In the genomic region with DNA sequence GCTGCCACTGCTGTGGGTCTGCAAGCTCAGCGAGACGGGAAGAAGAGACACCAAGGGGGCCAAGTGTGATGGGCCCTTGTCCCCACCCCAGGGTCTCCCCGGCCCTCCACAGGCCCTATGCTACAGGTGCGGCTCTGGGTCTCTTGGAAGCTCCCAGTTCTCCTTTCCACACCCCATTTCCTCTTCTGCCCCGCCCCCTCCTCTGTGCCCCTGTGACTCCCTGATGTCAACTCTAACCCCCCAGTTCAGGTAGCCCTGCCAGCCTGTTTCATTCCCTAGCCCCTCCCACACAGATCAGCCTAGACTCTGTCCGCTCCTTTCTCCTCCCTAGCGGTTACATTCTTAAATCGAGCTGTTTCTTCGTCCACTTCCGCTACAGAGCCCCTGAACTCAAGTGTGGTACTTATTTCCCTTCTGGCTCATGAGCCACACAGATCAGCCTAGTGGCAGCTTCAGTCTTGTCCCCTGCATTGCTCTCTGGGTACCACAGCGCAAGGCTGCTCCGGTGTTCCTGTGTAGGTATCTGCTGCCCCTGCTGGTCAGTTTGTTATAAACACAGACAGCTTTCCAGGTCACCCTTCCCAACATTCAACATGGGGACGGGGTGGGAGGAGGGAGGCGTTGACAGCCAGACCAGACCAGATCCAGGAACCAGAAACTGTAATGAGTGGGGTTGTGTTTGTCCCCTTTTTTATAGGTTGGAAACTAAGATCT, we compare ENCODE assay signal across 8 mouse cellular contexts. TPM values are rescaled to one million over a fixed set of nuclear protein-coding genes. Genes with fewer than 3 reads are reported as not detected.
A peak's percentile ranks its signal among the peaks of the same experiment; 100 is the strongest.
DNase-seq lines count a peak whose midpoint lies in the region; ATAC-seq lines count a peak whose summit lies in the region.

No protein-coding gene starts in this region.

- no peak overlapping the region for H3K4me3 ChIP-seq in intestine, embryonic 15.5 days (replicated peaks)

- H3K4me2 ChIP-seq in intestine, embryonic 15.5 days (replicated peaks) = peak overlapping the region; percentile 39

- H3K27me3 ChIP-seq in intestine, embryonic 15.5 days (replicated peaks) = no peaks in the 10 kb centered on the region

- peak; percentile 84 to 93 for DNase-seq in adrenal gland, adult (ENCODE audit: inconsistent age in 2 of 2, low spot score in 1 of 2)
- peak; percentile 95 for DNase-seq in embryo, embryonic 10.5 days (ENCODE audit: low spot score)
- DNase-seq in gastrocnemius, postnatal 36 days = peak; percentile 58 to 74
- DNase-seq in left cerebral cortex, postnatal 14 days (ENCODE audit: low spot score in 2 of 2) = peak; percentile 88 to 93
- DNase-seq in right cerebral cortex, postnatal 25 days = peak; percentile 76
- DNase-seq in urinary bladder, postnatal 25 days (ENCODE audit: low spot score) = peak; percentile 66

- H3K27ac ChIP-seq in intestine, embryonic 15.5 days = no peak overlapping the region

- no peaks in the 10 kb centered on the region for H3K9me3 ChIP-seq in intestine, embryonic 15.5 days

- no peaks in the 10 kb centered on the region; the same call in 1 of the 2 replicates for H3K4me1 ChIP-seq in intestine, embryonic 15.5 days (replicated peaks)

- no peaks in the 10 kb centered on the region for H3K36me3 ChIP-seq in intestine, embryonic 15.5 days

- peak; percentile 89 for ATAC-seq in intestine, embryonic 15.5 days
- ATAC-seq in megakaryocyte-erythroid progenitor cell, adult 5-6 weeks (replicated peaks; ENCODE audit: low FRiP score, low TSS enrichment, poor library complexity, severe bottlenecking) = peak; percentile 90

- no peak overlapping the region for H3K9ac ChIP-seq in intestine, embryonic 15.5 days

- 12% methylated on average over 14 of the region's 14 CpGs for WGBS in intestine, embryonic 15.5 days

- intact Hi-C loops in gastrocnemius, postnatal 36 days (cut with DNase I) = loop anchor here (2.0 to 5.0 kb wide), 3 partner anchors 38 to 158 kb away; a partner anchor contains a TSS
- intact Hi-C loops in left cerebral cortex, postnatal 14 days (cut with DNase I) = loop anchor here (5.0 kb wide), 2 partner anchors 103 to 158 kb away; no protein-coding TSS in a partner anchor

RNA-seq across cellular contexts. Expression of a gene that starts 26.3 kb away (rescaled TPM):
- total RNA-seq in gastrocnemius, postnatal 36 days (2021) = 10 to 100 TPM; 57.9 to 67.9 TPM
- 56.0 and 60.1 TPM in 2 replicates for polyA plus RNA-seq in intestine, embryonic 15.5 days (2015; fragmentation: Nextera tagmentation; extraction: Ambion mirVana)
- total RNA-seq in left cerebral cortex, postnatal 14 days (2021) = 10 to 100 TPM; 80.9 to 84.3 TPM
- total RNA-seq in megakaryocyte-erythroid progenitor cell, adult 5-6 weeks (2014; fragmentation: Nextera tagmentation) = 2.7 and 6.2 TPM in 2 replicates
- 3.3 and 3.8 TPM in 2 replicates for total RNA-seq in megakaryocyte-erythroid progenitor cell, adult 5-6 weeks (2017)

RNA-seq across cellular contexts. Expression of a gene that starts 39.6 kb away (rescaled TPM):
- total RNA-seq in gastrocnemius, postnatal 36 days (2021) = 10 to 100 TPM; 14.1 to 15.9 TPM
- 3.8 and 4.6 TPM in 2 replicates for polyA plus RNA-seq in intestine, embryonic 15.5 days (2015; fragmentation: Nextera tagmentation; extraction: Ambion mirVana)
- 1 to 10 TPM; 8.0 to 8.8 TPM for total RNA-seq in left cerebral cortex, postnatal 14 days (2021)
- not detected in 2 replicates for total RNA-seq in megakaryocyte-erythroid progenitor cell, adult 5-6 weeks (2014; fragmentation: Nextera tagmentation)
- total RNA-seq in megakaryocyte-erythroid progenitor cell, adult 5-6 weeks (2017) = not detected in 2 replicates

Comparison
In these comparisons a context has a peak if more than half of its experiments do, and no peak if none do; other contexts are left out.
1. RNA of a gene that starts 26.3 kb away (total RNA-seq): 80.9 to 84.3 TPM in left cerebral cortex, postnatal 14 days and 57.9 to 67.9 TPM in gastrocnemius, postnatal 36 days; 2.7 to 6.2 TPM in megakaryocyte-erythroid progenitor cell, adult 5-6 weeks; every median in the first group is over 4 times any median in the second.
2. RNA of a gene that starts 39.6 kb away (total RNA-seq): 14.1 to 15.9 TPM in gastrocnemius, postnatal 36 days and 8.0 to 8.8 TPM in left cerebral cortex, postnatal 14 days; not detected in megakaryocyte-erythroid progenitor cell, adult 5-6 weeks; every median in the first group is over 4 times any median in the second.
3. Peak in every context shown above with its lines, with median percentiles within 50 percentile points of each other: DNase-seq.